Mouse (Mus musculus) CD4-positive helper T cell, adult 2 months (primary cell): ENCODE results near the gene Rpl41.
"Not testable (repeated sequence)": the region's sequence is repeated elsewhere in the genome, so short reads cannot be mapped to it uniquely, and the experiment has no call there.

Experiments used
- DNase-seq: peaks from one replicate; pipeline ENCODE4 v3.0.0-alpha.2; 2012; ENCODE audit warnings: low read depth, missing footprints, low spot score

Rpl41 gene

DNA sequence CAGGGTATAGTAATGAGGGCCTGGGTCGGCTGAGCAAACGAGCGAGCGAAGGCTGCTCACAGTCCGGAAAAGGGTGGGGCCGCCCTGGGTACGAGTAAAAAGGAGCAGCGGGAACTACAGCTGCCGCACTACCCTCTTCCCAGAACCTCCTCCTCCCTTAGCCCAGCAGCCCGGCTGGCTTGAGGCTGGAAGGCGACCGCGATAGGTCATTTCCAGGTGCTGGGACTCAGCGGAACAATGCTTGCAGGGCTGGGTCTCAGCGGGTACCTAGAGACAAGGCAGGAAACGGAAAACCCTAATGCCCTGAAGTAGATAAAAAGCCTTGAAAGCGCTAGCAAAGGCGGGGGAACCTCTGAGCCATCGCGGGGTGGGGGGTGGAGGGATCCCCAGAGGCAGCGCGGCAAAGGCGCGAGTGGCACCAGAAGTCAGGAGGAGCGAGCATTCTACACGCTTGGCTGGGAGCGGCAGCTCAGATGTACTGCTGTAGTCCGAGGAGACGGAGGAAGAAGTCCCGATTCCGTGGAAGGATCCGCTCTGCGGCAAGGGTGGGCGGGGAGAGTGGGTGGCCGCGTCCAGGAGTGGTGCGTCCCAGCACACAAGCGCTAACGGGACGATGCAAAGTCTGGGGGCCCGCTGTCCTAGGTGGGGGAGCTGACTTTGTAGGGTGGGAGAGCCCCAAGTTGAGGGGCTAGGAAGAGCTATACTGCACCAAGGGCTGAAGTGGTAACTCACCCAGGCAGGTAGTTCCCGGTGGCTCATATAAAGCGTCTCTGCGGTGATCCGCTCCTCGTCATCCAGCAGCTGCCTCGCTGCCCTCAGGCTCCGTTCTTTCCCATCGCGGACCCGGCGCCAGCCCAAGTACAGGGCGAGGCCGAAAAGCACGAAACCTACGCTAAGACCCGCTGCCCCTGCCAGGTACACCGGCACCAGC lies 24.1 kb downstream of the Rpl41 start:
- DNase-seq, result peak; percentile 88

GRCm38 (mm10) chr10:128524111-128524731 lies 24.9 kb downstream of the Rpl41 start:
- DNase-seq, result peak; percentile 54

GRCm38 (mm10) chr10:128522351-128522750 lies 26.8 kb downstream of the Rpl41 start:
- no peak for DNase-seq

GRCm38 (mm10) chr10:128520591-128520990 lies 28.5 kb downstream of the Rpl41 start:
- DNase-seq, result no peak

- DNase-seq, result peak; percentile 38
These were observed 30.3 kb downstream of the Rpl41 start for GRCm38 (mm10) chr10:128518833-128519232.

DNA sequence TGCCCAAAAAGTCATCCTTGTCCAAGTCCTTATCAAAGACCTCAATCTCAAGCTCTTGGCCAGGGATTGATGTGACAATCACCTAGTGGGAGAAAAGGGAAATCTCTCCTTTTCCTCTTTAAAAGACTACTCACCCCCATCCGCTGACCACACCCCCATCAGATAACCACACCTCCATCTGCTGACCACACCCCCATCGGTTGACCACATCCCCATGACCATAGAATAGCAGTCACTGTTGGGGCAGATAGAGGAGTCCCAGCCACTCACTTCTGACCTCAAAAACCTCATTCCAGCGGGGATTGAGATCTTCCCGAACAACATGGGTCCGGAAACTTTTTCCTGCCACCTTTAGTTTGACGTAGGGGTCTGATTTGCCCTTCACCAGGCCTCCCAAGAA lies 32.4 kb downstream of the Rpl41 start:
- DNase-seq, result no peak

GRCm38 (mm10) chr10:128516029-128516428 lies 33.1 kb downstream of the Rpl41 start:
- DNase-seq, result no peak

DNA sequence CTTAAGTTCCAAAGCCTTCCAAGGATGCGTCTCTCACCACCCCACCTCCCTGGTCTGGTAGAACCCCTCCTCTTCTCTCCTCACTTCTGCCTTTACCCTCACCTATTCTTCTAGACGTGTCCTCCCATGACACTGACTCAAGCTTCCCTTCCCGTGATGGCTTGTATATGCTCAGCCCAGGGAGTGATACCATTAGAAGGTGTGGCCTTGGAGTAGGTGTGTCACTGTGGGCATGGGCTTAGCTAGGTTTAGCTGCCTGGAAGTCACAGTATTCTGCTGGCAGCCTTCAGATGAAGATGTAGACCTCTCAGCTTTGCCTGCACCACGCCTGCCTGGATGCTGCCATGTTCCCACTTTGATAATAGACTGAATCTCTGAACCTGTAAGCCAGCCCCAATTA lies 34.1 kb downstream of the Rpl41 start:
- no peak for DNase-seq

- no peak for DNase-seq
These were observed 37.3 kb downstream of the Rpl41 start for GRCm38 (mm10) chr10:128511761-128512160.

DNA sequence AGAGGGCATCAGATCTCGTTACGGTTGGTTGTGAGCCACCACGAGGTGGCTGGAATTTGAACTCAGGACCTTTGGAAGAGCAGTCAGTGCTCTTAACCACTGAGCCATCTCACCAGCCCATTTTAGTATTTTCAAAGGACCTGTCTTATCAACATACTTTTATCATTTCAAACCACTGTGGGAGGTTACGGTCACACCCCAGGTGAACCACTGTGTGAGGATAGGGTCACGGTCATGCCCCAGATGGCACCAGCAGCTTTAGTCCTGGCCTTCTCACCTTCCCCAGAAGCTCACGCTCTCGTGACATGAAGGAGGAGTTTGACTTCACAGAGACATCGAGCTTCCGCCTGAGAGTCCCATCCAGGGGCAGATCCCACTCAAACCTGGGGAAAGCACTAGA lies 37.9 kb downstream of the Rpl41 start:
- DNase-seq, result no peak

DNA sequence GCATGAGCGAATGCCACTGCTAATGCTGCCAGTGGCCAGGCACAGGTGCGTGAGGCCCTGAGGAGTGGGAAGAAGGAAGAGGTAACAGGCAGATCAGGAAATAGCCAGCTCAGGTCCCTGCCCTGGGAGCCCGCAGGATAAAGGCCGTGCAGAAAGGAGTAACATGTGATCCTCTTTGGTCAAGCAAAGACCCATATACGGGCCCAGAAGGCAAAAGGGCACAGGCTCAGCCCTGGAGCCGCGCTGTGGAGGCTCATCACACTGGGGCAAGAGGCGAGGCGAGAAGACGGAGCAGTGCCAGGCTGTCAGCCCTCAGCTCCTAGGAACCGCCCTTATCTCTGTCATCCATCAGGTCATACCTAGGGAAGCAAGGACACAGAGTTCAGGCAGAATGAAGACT lies 38.8 kb downstream of the Rpl41 start:
- DNase-seq, result no peak

- no peak for DNase-seq
These were observed 39.3 kb downstream of the Rpl41 start for GRCm38 (mm10) chr10:128509831-128510230.

DNA sequence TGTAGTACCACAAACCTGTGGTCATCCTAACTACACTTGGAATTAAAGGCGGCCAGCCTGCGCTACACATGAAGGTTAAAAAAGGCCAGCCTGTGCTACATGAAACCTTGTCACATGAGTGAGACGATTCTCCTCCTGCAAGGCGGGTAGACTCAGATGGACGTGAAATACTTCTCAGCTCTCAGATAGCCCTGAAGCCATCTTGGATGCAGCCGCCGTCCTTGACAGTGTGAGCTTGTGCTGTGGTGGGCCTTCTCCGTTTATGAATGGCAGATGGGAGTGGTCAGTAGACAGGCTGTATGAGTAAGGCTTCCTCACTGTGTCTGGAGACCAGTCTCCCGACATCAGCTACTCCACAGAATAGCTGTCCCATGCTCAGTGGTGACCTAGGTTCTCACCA lies 39.9 kb downstream of the Rpl41 start:
- no peak for DNase-seq

DNA sequence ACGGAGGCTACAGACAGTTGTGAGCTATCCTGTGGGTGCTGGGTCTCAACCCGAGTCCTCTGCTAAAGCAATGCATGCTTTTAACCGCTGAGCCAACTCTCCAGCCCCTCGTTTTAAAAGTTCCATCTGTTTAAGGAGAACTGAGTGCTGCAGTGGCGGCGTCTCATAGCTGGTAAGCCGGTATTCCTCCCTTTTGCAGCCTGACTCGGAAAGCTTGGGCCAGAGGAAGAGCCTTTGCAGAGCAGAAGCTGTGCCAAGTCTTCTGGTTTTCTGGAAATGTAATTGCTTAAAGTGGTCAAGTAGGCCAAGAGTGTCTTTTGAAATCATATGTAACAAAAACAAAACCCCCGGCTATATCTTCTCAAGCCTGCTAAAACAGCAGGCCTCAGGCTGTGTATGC lies 40.8 kb downstream of the Rpl41 start:
- no peak for DNase-seq

DNA sequence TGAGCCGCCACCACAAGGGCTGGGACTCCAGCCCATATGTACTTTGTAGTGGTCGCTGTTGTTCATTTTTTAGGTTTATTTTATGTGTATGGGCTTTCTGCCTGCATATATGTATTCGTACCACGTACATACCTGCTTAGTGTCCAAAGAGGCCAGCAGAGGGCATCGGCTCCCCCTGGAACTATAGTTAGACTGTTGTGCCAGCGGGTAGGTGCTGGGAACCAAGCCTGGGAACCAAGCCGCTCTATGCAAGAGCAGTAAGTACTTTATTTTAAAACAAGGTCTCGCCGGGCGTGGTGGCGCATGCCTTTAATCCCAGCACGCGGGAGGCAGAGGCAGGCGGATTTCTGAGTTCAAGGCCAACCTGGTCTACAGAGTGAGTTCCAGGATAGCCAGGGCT lies 43.1 kb downstream of the Rpl41 start:
- DNase-seq, result no peak

DNA sequence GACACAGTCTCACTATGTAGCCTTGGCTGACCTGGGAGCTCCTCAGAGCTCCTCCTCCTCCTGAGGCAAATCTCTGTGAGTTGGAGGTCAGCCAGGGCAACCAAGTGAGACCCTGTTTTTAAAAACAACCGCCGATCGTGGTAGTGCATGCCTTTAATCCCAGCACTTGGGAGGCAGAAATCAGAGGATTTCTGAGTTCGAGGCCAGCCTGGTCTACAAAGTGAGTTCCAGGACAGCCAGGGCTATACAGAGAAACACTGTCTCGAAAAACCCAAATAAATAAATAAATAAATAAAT lies 43.8 kb downstream of the Rpl41 start:
- not testable (repeated sequence) for DNase-seq

DNA sequence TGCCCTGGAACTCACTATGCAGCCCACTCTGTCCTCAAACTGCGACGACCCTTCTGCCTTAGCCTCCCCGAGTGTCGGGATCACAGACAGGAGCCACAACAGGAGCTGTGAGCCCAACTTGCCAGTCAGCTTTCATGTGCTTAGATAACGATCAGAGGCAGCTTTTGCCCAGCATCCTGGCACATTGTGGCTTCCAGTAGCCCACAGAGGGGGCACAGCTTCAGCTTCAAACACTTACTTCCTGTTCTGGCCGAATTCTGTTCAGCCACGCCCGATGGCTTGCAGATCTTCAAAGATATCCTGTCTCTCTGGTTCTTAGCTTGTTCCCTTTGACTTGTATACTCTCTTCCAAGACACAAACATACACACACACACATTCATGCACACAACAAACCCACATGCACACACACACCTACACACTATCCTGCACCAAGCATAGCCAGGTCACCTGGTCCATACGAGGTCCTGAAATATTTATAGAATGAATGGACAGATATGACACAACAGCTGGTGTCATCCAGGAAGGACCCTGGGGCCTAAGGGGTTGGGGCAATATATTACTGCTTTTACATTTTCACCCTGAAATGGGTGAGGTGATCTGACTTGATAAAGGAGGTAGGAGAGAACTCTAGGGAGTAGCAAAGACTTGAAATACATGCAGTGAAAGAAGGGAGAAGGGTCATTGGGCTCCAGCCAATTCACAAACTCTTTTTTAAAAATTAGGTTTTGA lies 44.3 kb downstream of the Rpl41 start:
- peak; percentile 82 for DNase-seq

DNA sequence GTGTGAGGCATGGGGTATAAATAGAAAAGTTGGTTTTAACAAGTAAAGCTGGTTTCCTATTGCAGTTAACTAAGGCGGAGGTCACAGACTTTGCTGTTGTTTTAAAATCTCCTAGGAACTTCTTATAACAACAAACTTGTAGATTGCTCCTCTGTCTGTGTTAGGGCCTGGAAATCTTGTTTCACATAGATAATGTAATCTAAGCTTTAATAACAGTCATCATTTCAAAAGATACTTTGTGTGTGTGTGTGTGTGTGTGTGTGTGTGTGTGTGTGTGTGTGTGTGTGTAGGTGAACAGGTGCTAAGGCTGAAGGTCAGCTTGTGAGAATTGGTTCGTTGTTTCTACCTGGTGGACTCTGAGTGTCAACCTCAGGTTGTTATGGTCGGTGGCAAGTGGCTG lies 45.1 kb downstream of the Rpl41 start:
- no peak for DNase-seq

DNA sequence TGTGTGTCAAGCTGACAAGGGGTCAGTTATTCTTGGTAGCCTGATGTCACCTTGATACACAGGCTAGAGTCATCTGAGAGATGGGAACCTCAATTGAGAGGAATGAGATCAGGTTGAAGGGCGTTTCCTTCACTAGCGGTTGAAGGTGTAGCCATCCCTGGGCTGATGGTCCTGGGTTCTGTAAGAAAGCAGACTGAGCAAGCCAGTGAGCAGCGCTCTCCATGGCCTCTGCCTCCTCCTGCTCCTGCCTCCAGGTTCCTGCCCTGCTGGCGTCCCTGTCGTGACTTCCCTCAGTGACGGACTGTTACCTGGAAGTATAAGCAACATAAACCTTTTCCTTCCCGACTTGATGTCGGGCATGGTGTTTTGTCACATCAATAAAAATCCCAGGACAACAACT lies 45.6 kb downstream of the Rpl41 start:
- no peak for DNase-seq

GRCm38 (mm10) chr10:128502341-128502740 lies 46.8 kb downstream of the Rpl41 start:
- no peak for DNase-seq

- DNase-seq, result no peak
These were observed 49.9 kb downstream of the Rpl41 start for GRCm38 (mm10) chr10:128499116-128499671.

DNA sequence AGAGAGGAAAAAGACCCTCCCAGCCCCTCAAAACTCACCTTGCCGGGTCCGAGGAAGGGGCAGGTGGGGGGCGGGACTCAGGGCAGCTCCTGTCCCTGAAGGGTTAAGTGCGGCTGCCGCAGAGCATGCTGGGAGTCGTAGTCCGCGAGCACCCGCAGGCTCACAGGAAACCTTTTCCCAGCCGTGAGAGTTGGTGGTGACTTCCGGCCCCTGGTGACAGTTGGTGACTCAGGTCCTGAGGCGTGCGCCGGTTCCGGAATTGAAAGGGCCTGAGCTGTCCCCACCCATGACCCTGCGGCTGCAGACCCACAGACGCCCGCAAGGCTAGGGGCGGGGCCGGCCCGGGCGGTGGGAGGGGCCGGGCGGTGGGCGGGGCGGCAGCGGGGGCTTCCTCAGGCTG lies 50.5 kb downstream of the Rpl41 start, which contains the start of gene Myl6b:
Gene Myl6b (minus strand): TSS at position 96 of the 400 bp plus-strand sequence.
- DNase-seq, result peak; percentile 98
